Mouse (Mus musculus): ENCODE results near the gene Mef2a. TPM values are rescaled to one million over a fixed set of nuclear protein-coding genes. Genes with fewer than 3 reads are reported as not detected.
A peak's percentile ranks its signal among the peaks of the same experiment; 100 is the strongest.
"Not testable (repeated sequence)": the region's sequence is repeated elsewhere in the genome, so short reads cannot be mapped to it uniquely, and the experiment has no call there.

Mef2a gene
- polyA plus RNA-seq, 1 experiment from 2014 or later: 38.0 TPM

GRCm38 (mm10) chr7:67291356-67291755 is 81.3 kb downstream of the Mef2a start:
- H3K9me3 ChIP-seq (ENCODE audit: control insufficient read depth, low read length): no peaks in the 10 kb centered on the region
- no peaks in the 10 kb centered on the region for H3K4me1 ChIP-seq (ENCODE audit: control insufficient read depth, insufficient read depth, low read depth, low read length)
- H3K9ac ChIP-seq (ENCODE audit: low read depth, low read length): no peak overlapping the region
- H3K27me3 ChIP-seq (replicated peaks; ENCODE audit: control insufficient read depth, insufficient read depth, low read length): no peaks in the 10 kb centered on the region
- H3K36me3 ChIP-seq (ENCODE audit: control insufficient read depth, insufficient read depth, low read length): no peaks in the 10 kb centered on the region
- ATAC-seq: no peak
- no peak overlapping the region for H3K4me2 ChIP-seq (ENCODE audit: low read length)
- WGBS: 76% methylated on average over 1 of the region's 1 CpGs
- no peak overlapping the region for H3K4me3 ChIP-seq (ENCODE audit: low read length)
- H3K27ac ChIP-seq (ENCODE audit: low read depth, low read length): no peak overlapping the region

- Histone ChIP-seq H3K9me3 (ENCODE audit: control insufficient read depth, low read length) (no peaks in the 10 kb centered on the region), H3K4me1 (ENCODE audit: control insufficient read depth, insufficient read depth, low read depth, low read length) (no peaks in the 10 kb centered on the region), H3K27ac (ENCODE audit: low read depth, low read length) (no peak overlapping the region), H3K9ac (ENCODE audit: low read depth, low read length) (no peak overlapping the region), H3K4me2 (ENCODE audit: low read length) (no peak overlapping the region), H3K4me3 (ENCODE audit: low read length) (no peak overlapping the region), H3K27me3 (replicated peaks; ENCODE audit: control insufficient read depth, insufficient read depth, low read length) (no peaks in the 10 kb centered on the region), H3K36me3 (ENCODE audit: control insufficient read depth, insufficient read depth, low read length) (no peaks in the 10 kb centered on the region)
- no peak for ATAC-seq
- 82% methylated on average over 4 of the region's 4 CpGs for WGBS
Measured at GRCm38 (mm10) chr7:67287456-67287855, 85.2 kb downstream of the Mef2a start.

- 93% methylated on average over 6 of the region's 6 CpGs for WGBS
- no peaks in the 10 kb centered on the region for H3K36me3 ChIP-seq (ENCODE audit: control insufficient read depth, insufficient read depth, low read length)
- no peak overlapping the region for H3K4me3 ChIP-seq (ENCODE audit: low read length)
- no peak overlapping the region for H3K27ac ChIP-seq (ENCODE audit: low read depth, low read length)
- H3K4me2 ChIP-seq (ENCODE audit: low read length): no peak overlapping the region
- H3K27me3 ChIP-seq (replicated peaks; ENCODE audit: control insufficient read depth, insufficient read depth, low read length): no peaks in the 10 kb centered on the region
- H3K9ac ChIP-seq (ENCODE audit: low read depth, low read length): no peak overlapping the region
- H3K4me1 ChIP-seq (ENCODE audit: control insufficient read depth, insufficient read depth, low read depth, low read length): no peaks in the 10 kb centered on the region
- no peak for ATAC-seq
- H3K9me3 ChIP-seq (ENCODE audit: control insufficient read depth, low read length): no peaks in the 10 kb centered on the region
Measured at GRCm38 (mm10) chr7:67283581-67283980, 89.1 kb downstream of the Mef2a start.

- not testable (repeated sequence) for H3K4me3 ChIP-seq (ENCODE audit: low read length); ATAC-seq; H3K4me2 ChIP-seq (ENCODE audit: low read length); H3K36me3 ChIP-seq (ENCODE audit: control insufficient read depth, insufficient read depth, low read length); H3K27me3 ChIP-seq (replicated peaks; ENCODE audit: control insufficient read depth, insufficient read depth, low read length); H3K9me3 ChIP-seq (ENCODE audit: control insufficient read depth, low read length); H3K4me1 ChIP-seq (ENCODE audit: control insufficient read depth, insufficient read depth, low read depth, low read length); H3K9ac ChIP-seq (ENCODE audit: low read depth, low read length); H3K27ac ChIP-seq (ENCODE audit: low read depth, low read length)
- 94% methylated on average over 4 of the region's 4 CpGs for WGBS
Measured at GRCm38 (mm10) chr7:67270447-67270846, 102.2 kb downstream of the Mef2a start.

- peak; percentile 76 for ATAC-seq
- H3K27ac ChIP-seq (ENCODE audit: low read depth, low read length): no peak overlapping the region
- H3K4me1 ChIP-seq (ENCODE audit: control insufficient read depth, insufficient read depth, low read depth, low read length): no peaks in the 10 kb centered on the region
- no peak overlapping the region for H3K4me2 ChIP-seq (ENCODE audit: low read length)
- no peak overlapping the region for H3K9ac ChIP-seq (ENCODE audit: low read depth, low read length)
- H3K4me3 ChIP-seq (ENCODE audit: low read length): no peak overlapping the region
- 63% methylated on average over 4 of the region's 4 CpGs for WGBS
- peaks cover 13% of the 10 kb centered on the region for H3K36me3 ChIP-seq (ENCODE audit: control insufficient read depth, insufficient read depth, low read length)
- H3K27me3 ChIP-seq (replicated peaks; ENCODE audit: control insufficient read depth, insufficient read depth, low read length): no peaks in the 10 kb centered on the region
- H3K9me3 ChIP-seq (ENCODE audit: control insufficient read depth, low read length): no peaks in the 10 kb centered on the region
Measured at GRCm38 (mm10) chr7:67259828-67260563, 112.7 kb downstream of the Mef2a start.

- Histone ChIP-seq H3K9me3 (ENCODE audit: control insufficient read depth, low read length) (no peaks in the 10 kb centered on the region), H3K4me3 (ENCODE audit: low read length) (no peak overlapping the region), H3K9ac (ENCODE audit: low read depth, low read length) (no peak overlapping the region), H3K27me3 (replicated peaks; ENCODE audit: control insufficient read depth, insufficient read depth, low read length) (no peaks in the 10 kb centered on the region), H3K4me1 (ENCODE audit: control insufficient read depth, insufficient read depth, low read depth, low read length) (no peaks in the 10 kb centered on the region), H3K27ac (ENCODE audit: low read depth, low read length) (no peak overlapping the region), H3K36me3 (ENCODE audit: control insufficient read depth, insufficient read depth, low read length) (0 out of 2 replicates have a peak, but pooled peaks cover 2% of the 10 kb centered on the region), H3K4me2 (ENCODE audit: low read length) (no peak overlapping the region)
- 76% methylated on average over 2 of the region's 2 CpGs for WGBS
- ATAC-seq: no peak
Measured at GRCm38 (mm10) chr7:67246067-67246466, 126.6 kb downstream of the Mef2a start.

GRCm38 (mm10) chr7:67245255-67245654 is 127.4 kb downstream of the Mef2a start:
- Histone ChIP-seq H3K4me2 (ENCODE audit: low read length) (no peak overlapping the region), H3K27ac (ENCODE audit: low read depth, low read length) (no peak overlapping the region), H3K36me3 (ENCODE audit: control insufficient read depth, insufficient read depth, low read length) (0 out of 2 replicates have a peak, but pooled peaks cover 2% of the 10 kb centered on the region), H3K27me3 (replicated peaks; ENCODE audit: control insufficient read depth, insufficient read depth, low read length) (no peaks in the 10 kb centered on the region), H3K4me1 (ENCODE audit: control insufficient read depth, insufficient read depth, low read depth, low read length) (no peaks in the 10 kb centered on the region), H3K9me3 (ENCODE audit: control insufficient read depth, low read length) (no peaks in the 10 kb centered on the region), H3K4me3 (ENCODE audit: low read length) (no peak overlapping the region), H3K9ac (ENCODE audit: low read depth, low read length) (no peak overlapping the region)
- 95% methylated on average over 1 of the region's 1 CpGs for WGBS
- no peak for ATAC-seq

GRCm38 (mm10) chr7:67243894-67244282 is 128.8 kb downstream of the Mef2a start:
- Histone ChIP-seq H3K36me3 (ENCODE audit: control insufficient read depth, insufficient read depth, low read length) (0 out of 2 replicates have a peak, but pooled peaks cover 2% of the 10 kb centered on the region), H3K4me3 (ENCODE audit: low read length) (no peak overlapping the region), H3K9ac (ENCODE audit: low read depth, low read length) (no peak overlapping the region), H3K27ac (ENCODE audit: low read depth, low read length) (no peak overlapping the region), H3K4me2 (ENCODE audit: low read length) (no peak overlapping the region), H3K4me1 (ENCODE audit: control insufficient read depth, insufficient read depth, low read depth, low read length) (no peaks in the 10 kb centered on the region), H3K9me3 (ENCODE audit: control insufficient read depth, low read length) (no peaks in the 10 kb centered on the region), H3K27me3 (replicated peaks; ENCODE audit: control insufficient read depth, insufficient read depth, low read length) (no peaks in the 10 kb centered on the region)
- 68% methylated on average over 4 of the region's 4 CpGs for WGBS
- no peak for ATAC-seq

GRCm38 (mm10) chr7:67243121-67243893 is 129.4 kb downstream of the Mef2a start:
- Histone ChIP-seq H3K9me3 (ENCODE audit: control insufficient read depth, low read length) (no peaks in the 10 kb centered on the region), H3K4me1 (ENCODE audit: control insufficient read depth, insufficient read depth, low read depth, low read length) (no peaks in the 10 kb centered on the region), H3K27ac (ENCODE audit: low read depth, low read length) (no peak overlapping the region), H3K36me3 (ENCODE audit: control insufficient read depth, insufficient read depth, low read length) (0 out of 2 replicates have a peak, but pooled peaks cover 2% of the 10 kb centered on the region), H3K9ac (ENCODE audit: low read depth, low read length) (no peak overlapping the region), H3K4me3 (ENCODE audit: low read length) (no peak overlapping the region), H3K4me2 (ENCODE audit: low read length) (no peak overlapping the region), H3K27me3 (replicated peaks; ENCODE audit: control insufficient read depth, insufficient read depth, low read length) (no peaks in the 10 kb centered on the region)
- no peak for ATAC-seq
- WGBS: 50% methylated on average over 2 of the region's 2 CpGs

Data from hindbrain, embryonic 16.5 days (tissue).